Mouse (Mus musculus) cortical plate, adult 2 months (tissue): ENCODE measurements around the gene Lipe. TPM values are rescaled to one million over a fixed set of nuclear protein-coding genes. Genes with fewer than 3 reads are reported as not detected.
A peak's percentile ranks its signal among the peaks of the same experiment; 100 is the strongest.

ENCODE experiments used
- H3K27ac ChIP-seq: fragments of 200-500 bp; 2 replicates; pipeline ENCODE4 v1.5.1; 2012; ENCODE audit warnings: low read length, control low read depth, inconsistent platforms; ENCODE audit not compliant: insufficient read depth
- H3K4me1 ChIP-seq: fragments of 200-500 bp; 2 replicates; pipeline ENCODE4 v1.6.1; 2011; ENCODE audit warnings: low read length; ENCODE audit not compliant: control insufficient read depth, insufficient read depth
- H3K4me3 ChIP-seq: fragments of 200-500 bp; 2 replicates; pipeline ENCODE4 v1.5.1; 2011; ENCODE audit warnings: mild to moderate bottlenecking, low read length, control low read depth; ENCODE audit not compliant: insufficient read depth
- CTCF ChIP-seq: fragments of 200-500 bp; IDR thresholded peaks from 2 replicates; pipeline ENCODE4 v1.5.1; 2011; ENCODE audit warnings: mild to moderate bottlenecking, control low read depth, low read length; ENCODE audit not compliant: insufficient read depth; ENCODE audit errors: extremely low read depth
- POLR2A ChIP-seq: fragments of 200-500 bp; IDR thresholded peaks from 2 replicates; pipeline ENCODE4 v1.6.1; 2011; ENCODE audit warnings: mild to moderate bottlenecking, low read length, control low read depth; ENCODE audit not compliant: insufficient read depth; ENCODE audit errors: extremely low read depth
- polyA plus RNA-seq: library from polyadenylated mRNA; depleted of rRNA; stranded (reverse); fragments of >200 nt; gene quantifications from 2 replicates; pipeline ENCODE4 v1.2.3, GENCODE M21; 2012

Lipe gene
- polyA plus RNA-seq, 1 experiment: 9.1 TPM

DNA sequence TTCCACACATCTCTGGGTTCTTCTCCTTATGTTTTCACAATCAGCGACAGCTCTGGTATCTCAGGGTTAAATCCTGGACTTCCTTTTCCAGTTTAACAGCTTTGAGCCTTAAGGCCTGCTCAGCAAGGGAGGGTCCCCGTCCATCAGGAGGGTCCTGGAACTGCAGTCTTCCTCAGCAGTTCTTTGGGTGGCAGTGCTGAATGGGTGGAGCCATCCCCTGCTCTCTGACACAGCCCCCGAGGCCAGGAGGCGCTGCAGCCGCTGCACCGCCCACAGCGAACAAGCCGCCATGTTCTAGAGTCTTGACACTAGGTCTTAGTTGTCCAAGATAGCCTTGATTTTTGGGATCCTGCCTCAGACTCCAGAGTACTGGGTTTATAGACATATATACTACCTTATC is 21.0 kb upstream of the Lipe start:
- no peak overlapping the region for H3K4me3 ChIP-seq
- TF ChIP-seq POLR2A: no peak
- no peak for TF ChIP-seq CTCF
- H3K27ac ChIP-seq: no peak overlapping the region
- no peaks in the 10 kb centered on the region for H3K4me1 ChIP-seq

DNA sequence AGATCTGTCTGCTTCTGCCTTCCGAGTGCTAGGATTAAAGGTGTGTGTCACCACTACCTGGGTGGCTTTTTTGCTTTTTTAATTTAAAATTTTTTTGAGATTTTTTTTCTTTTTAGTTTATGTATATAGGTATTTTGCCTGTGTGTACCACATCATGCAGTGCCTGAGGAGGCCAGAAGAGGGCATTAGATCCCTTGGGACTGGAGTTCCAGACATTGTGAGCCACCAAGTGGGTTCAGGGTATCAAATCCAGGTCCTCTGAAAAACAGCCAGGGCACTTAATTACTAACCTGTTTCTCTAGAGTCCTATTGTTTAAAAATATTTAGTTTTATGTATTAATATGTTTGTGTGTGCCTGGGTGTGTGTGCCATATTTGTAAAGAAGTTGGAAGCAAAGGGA is 19.1 kb upstream of the Lipe start:
- Histone ChIP-seq H3K4me1 (no peaks in the 10 kb centered on the region), H3K27ac (no peak overlapping the region), H3K4me3 (no peak overlapping the region)
- TF ChIP-seq POLR2A (no peak), CTCF (peak; percentile 35; the same call in 1 of the 2 replicates)

DNA sequence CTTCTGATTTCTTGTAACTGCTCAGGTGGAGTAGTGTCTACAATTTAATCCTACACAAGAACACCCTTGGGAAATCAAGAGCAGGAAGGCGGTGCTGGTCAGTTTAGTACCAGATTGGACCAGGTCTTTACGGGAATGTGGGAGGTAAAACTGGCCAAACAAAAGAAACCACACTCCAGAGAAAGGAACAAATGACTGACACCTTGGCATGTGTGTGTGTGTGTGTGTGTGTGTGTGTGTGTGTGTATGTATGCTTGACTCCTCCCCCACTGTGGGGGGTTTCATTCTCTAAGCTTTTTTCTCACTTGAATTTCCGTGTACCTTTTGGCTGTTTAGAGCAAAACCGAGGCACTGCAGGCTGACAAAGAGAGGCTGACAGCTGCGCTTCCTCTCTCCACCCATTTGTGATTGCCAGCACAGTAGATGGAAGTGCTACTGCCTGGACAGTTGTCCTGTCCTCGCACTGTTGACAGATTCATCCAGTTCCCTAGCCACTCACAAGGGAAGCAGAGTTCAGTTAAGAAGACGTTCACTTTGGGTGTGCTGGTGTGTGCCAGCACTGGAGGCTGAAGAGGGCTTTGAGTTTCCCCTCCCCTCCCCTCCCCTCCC is 14.4 kb upstream of the Lipe start, which contains the start of gene Cxcl17:
Gene Cxcl17, minus strand, starts transcription at position 54 of the 609 bp plus-strand sequence.
- H3K27ac ChIP-seq: peak within 1 kb of the TSS; percentile 30; the same call in 1 of the 2 replicates
- TF ChIP-seq POLR2A (no peak), CTCF (no peak)

DNA sequence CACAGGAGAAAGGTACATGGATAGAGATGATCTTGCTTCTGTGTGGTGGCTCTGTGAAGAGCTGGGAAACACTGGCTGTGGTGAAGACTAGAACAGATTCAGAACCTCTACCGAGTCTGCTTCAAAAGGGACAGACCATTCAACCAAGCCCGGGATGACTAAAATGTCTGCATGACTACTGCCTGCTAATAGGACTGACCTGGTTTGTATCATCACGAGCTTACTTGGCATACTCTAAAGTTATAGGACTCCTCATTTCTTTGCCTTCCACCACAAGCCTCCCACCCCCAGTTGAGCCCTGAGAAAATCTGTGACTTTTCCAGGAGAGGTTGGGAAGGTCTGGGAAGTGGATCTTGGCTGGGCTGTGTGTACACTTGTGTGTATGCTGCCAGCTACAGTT is 13.4 kb upstream of the Lipe start:
- Histone ChIP-seq H3K27ac (no peak overlapping the region), H3K4me1 (no peaks in the 10 kb centered on the region)
- TF ChIP-seq CTCF (no peak), POLR2A (no peak)

More for the DNA sequence above, 14.4 kb upstream of the Lipe start, which contains the start of gene Cxcl17:
- Histone ChIP-seq H3K4me3 (no peak within 1 kb of the TSS), H3K4me1 (no peaks in the 10 kb centered on the region)

DNA sequence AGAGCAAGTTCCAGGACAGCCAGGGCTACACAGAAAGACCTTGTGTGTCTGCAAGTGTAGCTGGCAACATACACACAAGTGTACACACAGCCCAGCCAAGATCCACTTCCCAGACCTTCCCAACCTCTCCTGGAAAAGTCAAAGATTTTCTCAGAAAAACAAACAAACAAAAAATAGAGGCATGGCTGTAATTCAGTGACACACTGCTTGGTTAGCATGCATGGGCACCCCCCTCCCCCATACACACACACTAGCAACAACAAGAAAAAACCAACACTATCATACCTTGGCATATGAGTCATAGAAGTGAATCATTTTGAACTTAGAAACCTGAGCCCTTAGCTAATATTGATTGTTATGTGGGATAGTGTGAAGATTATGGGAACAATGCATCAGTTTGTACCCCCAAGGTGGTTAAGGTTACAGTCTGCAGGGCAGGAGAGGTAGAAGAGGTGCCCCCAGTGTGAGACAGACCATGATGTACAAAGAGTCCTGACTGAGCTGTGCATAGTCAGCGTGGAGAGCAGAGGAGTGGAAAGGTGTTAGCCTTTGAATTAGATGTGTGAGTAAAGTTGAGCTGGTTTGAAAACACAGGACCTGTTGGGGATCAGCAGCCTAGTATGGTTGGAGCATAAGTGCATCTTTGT is 12.6 kb upstream of the Lipe start:
- no peak overlapping the region for H3K27ac ChIP-seq
- no peaks in the 10 kb centered on the region for H3K4me1 ChIP-seq
- H3K4me3 ChIP-seq: no peak overlapping the region
- TF ChIP-seq CTCF (no peak), POLR2A (no peak)

More for the DNA sequence above, 13.4 kb upstream of the Lipe start:
- H3K4me3 ChIP-seq: no peak overlapping the region

DNA sequence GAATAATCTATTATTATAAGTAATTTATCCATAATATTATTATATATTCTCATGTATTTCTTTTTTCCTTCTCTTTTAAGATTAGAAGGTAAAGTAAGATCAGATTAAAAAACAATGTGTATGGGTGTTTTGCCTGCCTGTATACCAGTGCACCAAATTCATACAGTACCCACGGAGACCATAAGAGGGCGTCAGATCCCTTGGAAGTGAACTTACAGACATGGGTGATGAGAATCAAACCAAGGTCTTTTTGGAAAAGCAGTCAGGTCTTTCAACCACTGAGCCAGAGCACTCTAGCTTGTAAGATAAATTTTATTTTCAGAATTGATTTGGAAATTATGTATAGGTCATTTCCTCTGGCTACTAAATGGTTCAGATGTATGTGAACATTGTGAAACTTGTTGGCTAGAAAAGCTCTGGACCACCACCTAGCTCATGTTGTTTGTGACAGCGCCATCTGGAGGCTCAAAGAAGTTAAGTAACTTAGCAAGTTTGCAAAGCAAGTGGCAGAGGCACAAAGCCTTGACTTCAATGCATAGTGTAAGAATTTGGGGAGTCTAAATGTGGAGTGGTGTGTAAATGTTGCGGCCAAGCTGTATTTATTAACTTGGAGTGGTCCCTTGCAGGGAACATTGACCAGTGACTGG is 10.7 kb upstream of the Lipe start:
- Histone ChIP-seq H3K27ac (no peak overlapping the region), H3K4me1 (no peaks in the 10 kb centered on the region), H3K4me3 (no peak overlapping the region)
- TF ChIP-seq POLR2A: no peak
- TF ChIP-seq CTCF: peak; percentile 43

DNA sequence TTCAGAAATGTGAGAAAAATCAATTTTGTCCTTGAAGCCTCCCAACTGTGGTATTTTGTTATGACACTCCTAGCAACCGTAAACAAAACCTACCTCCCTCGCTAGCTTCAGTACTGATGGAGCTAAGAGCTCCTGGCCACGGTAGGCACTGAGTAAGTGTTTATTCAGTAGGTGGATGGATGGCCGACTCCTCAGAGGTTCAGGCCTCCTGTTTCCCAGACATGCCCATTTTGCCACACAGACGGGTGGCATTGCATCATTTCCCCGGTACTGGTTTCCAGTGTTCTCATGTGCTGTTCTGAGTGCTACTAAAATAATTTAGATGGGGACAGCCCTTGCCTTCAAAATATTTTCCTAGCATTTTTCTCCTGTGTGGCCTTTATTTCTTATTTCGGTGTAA is 8.0 kb upstream of the Lipe start:
- Histone ChIP-seq H3K4me1 (no peaks in the 10 kb centered on the region), H3K4me3 (no peak overlapping the region), H3K27ac (no peak overlapping the region)
- TF ChIP-seq CTCF (no peak), POLR2A (no peak)

DNA sequence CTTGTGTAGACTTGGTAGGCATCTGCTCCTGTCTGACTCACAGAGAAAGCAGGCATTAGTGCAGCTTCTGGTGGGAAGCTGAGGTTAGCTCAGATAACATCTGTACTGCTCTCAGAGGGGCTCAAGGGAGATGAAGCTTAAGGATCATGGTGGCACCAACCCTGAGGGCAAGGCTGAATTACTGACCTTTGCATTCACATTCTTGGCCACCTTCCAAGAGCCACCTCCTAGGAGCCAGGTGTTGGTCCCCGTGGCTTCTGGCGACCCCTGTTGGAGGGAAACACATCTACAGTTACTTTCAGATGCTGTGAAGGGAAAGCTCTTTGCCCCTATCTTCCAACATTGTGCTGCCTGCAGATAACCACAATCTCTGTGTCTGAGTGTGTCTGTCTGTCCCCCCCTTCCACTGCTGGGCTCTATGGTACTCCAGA is 4.2 kb upstream of the Lipe start:
- H3K27ac ChIP-seq: no peak overlapping the region
- no peaks in the 10 kb centered on the region for H3K4me1 ChIP-seq
- H3K4me3 ChIP-seq: no peak overlapping the region
- TF ChIP-seq POLR2A (no peak), CTCF (peak; percentile 51)

DNA sequence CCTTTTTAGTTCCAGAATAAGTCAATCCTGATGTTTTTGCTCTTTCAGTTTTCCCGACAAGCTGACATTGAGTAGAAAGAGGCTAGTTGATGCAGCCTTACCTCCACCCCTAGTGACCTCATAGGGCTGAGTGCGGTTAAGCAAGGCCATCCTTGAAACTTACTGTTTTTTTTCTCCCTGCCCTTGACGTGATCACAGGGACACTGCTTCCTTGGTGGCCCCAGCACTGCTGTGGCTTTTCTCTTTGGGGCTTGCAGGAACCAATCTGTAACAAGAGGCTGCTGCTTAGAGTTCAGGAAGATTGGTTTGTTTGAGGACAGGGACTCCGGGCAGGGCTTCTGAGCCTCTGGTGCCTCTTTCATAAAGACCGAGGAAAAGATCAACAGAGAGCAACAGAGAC is 3.5 kb upstream of the Lipe start:
- no peak for TF ChIP-seq CTCF
- TF ChIP-seq POLR2A: no peak

More for the DNA sequence above, 3.5 kb upstream of the Lipe start:
- no peak overlapping the region for H3K4me3 ChIP-seq
- H3K27ac ChIP-seq: no peak overlapping the region
- H3K4me1 ChIP-seq: no peaks in the 10 kb centered on the region
